In genomic region chr1:37419420-37419819, GRCm38 (mm10) we compare ENCODE assay signal across 8 mouse cellular contexts. TPM values are rescaled to one million over a fixed set of nuclear protein-coding genes. Genes with fewer than 3 reads are reported as not detected.
DNase-seq lines count a peak whose midpoint lies in the region; ATAC-seq lines count a peak whose summit lies in the region.
"Had no signal": no experiment of that assay in that cellular context is flagged by ENCODE, and none has a peak within 500 bp of the region (broad histone marks: within the 10 kb centered on the region; RNA-seq: fewer than 3 reads in every experiment).

No protein-coding gene starts in this region.

- ATAC-seq in midbrain, embryonic 11.5 days (ENCODE audit: low FRiP score), result no peak
- ATAC-seq in midbrain, embryonic 15.5 days (replicated peaks), result no peak

- 0 out of 2 replicates have a peak, but pooled peaks cover 5% of the 10 kb centered on the region for H3K9me3 ChIP-seq in midbrain, embryonic 11.5 days (ENCODE audit: control insufficient read depth, low read length)
- 0 out of 2 replicates have a peak, but pooled peaks cover 5% of the 10 kb centered on the region for H3K9me3 ChIP-seq in midbrain, embryonic 15.5 days
- H3K9me3 ChIP-seq: hindbrain, embryonic 15.5 days had no signal

- peak; percentile 89 for DNase-seq in midbrain, embryonic 11.5 days (ENCODE audit: low spot score, missing footprints)
- DNase-seq in MN1 (ENCODE audit: low spot score), result peak; percentile 33
- DNase-seq in c-Kit-positive CD71-positive TER-119-positive erythroid progenitor cells, embryonic 14.5 days (ENCODE audit: low spot score), result peak; percentile 55
- peak; percentile 84 for DNase-seq in heart, postnatal 4 days
- peak; percentile 45 for DNase-seq in lung, postnatal 25 days (ENCODE audit: low spot score)
- peak; percentile 85 for DNase-seq in splenic B cell, adult 2 months (ENCODE audit: low read depth, low spot score)

- no peaks in the 10 kb centered on the region for H3K4me1 ChIP-seq in midbrain, embryonic 11.5 days (ENCODE audit: control insufficient read depth, insufficient read depth, low read length)
- H3K4me1 ChIP-seq in midbrain, embryonic 15.5 days, result no peaks in the 10 kb centered on the region
- H3K4me1 ChIP-seq: hindbrain, embryonic 15.5 days had no signal

- H3K27me3 ChIP-seq in midbrain, embryonic 11.5 days (ENCODE audit: control insufficient read depth, insufficient read depth, low read length), result no peaks in the 10 kb centered on the region
- no peaks in the 10 kb centered on the region for H3K27me3 ChIP-seq in midbrain, embryonic 15.5 days (replicated peaks)
- no peaks in the 10 kb centered on the region for H3K27me3 ChIP-seq in splenic B cell, adult 2 months (ENCODE audit: control insufficient read depth, insufficient read depth, low read length, poor library complexity, severe bottlenecking)
- H3K27me3 ChIP-seq: hindbrain, embryonic 15.5 days had no signal

- no peak overlapping the region for H3K4me3 ChIP-seq in midbrain, embryonic 11.5 days (ENCODE audit: low read depth, low read length)
- H3K4me3 ChIP-seq in midbrain, embryonic 15.5 days, result no peak overlapping the region
- H3K4me3 ChIP-seq: hindbrain, embryonic 15.5 days had no signal

- H3K4me2 ChIP-seq in midbrain, embryonic 11.5 days, result no peak overlapping the region
- H3K4me2 ChIP-seq in midbrain, embryonic 15.5 days, result no peak overlapping the region
- H3K4me2 ChIP-seq: hindbrain, embryonic 15.5 days had no signal

- H3K36me3 ChIP-seq in midbrain, embryonic 11.5 days (ENCODE audit: control insufficient read depth, insufficient read depth, low read length), result peaks cover 5% of the 10 kb centered on the region; the same call in 1 of the 2 replicates
- peaks cover 31% of the 10 kb centered on the region; the same call in 1 of the 2 replicates for H3K36me3 ChIP-seq in midbrain, embryonic 15.5 days (replicated peaks)
- no peaks in the 10 kb centered on the region; the same call in 1 of the 2 replicates for H3K36me3 ChIP-seq in splenic B cell, adult 2 months (ENCODE audit: control insufficient read depth, insufficient read depth, low read length, poor library complexity, severe bottlenecking)

- H3K27ac ChIP-seq in midbrain, embryonic 11.5 days (ENCODE audit: low read depth, low read length), result no peak overlapping the region
- no peak overlapping the region for H3K27ac ChIP-seq in midbrain, embryonic 15.5 days
- H3K27ac ChIP-seq: hindbrain, embryonic 15.5 days had no signal

- no peak overlapping the region for H3K9ac ChIP-seq in midbrain, embryonic 11.5 days (ENCODE audit: low read length)
- no peak overlapping the region for H3K9ac ChIP-seq in midbrain, embryonic 15.5 days
- H3K9ac ChIP-seq: hindbrain, embryonic 15.5 days had no signal

- 97% methylated on average over 1 of the region's 1 CpGs for WGBS in midbrain, embryonic 11.5 days
- 100% methylated on average over 1 of the region's 1 CpGs for WGBS in midbrain, embryonic 15.5 days

RNA-seq across cellular contexts. Expression of gene Coa5, which starts 10.5 kb away (rescaled TPM):
- polyA plus RNA-seq in midbrain, embryonic 11.5 days (2014; fragmentation: Nextera tagmentation; extraction: Ambion mirVana), result 55.0 and 61.0 TPM in 2 replicates
- polyA plus RNA-seq in midbrain, embryonic 15.5 days (2015; fragmentation: Nextera tagmentation; extraction: Ambion mirVana), result 65.6 and 67.6 TPM in 2 replicates
- 10 to 100 TPM; 84.1 to 85.6 TPM for total RNA-seq in heart, postnatal 4 days (2021)

RNA-seq across cellular contexts. Expression of gene Unc50, which starts 10.5 kb away (rescaled TPM):
- 127 and 138 TPM in 2 replicates for polyA plus RNA-seq in midbrain, embryonic 11.5 days (2014; fragmentation: Nextera tagmentation; extraction: Ambion mirVana)
- 117 and 121 TPM in 2 replicates for polyA plus RNA-seq in midbrain, embryonic 15.5 days (2015; fragmentation: Nextera tagmentation; extraction: Ambion mirVana)
- total RNA-seq in heart, postnatal 4 days (2021), result 10 to 100 TPM; 32.2 to 39.3 TPM

Comparison
In these comparisons a context has a peak if more than half of its experiments do, and no peak if none do; other contexts are left out.
1. DNase-seq: peak in every context shown above with its lines; median percentile 89 in midbrain, embryonic 11.5 days; 85 in splenic B cell, adult 2 months; 84 in heart, postnatal 4 days; 55 in c-Kit-positive CD71-positive TER-119-positive erythroid progenitor cells, embryonic 14.5 days; 45 in lung, postnatal 25 days; 33 in MN1.